Mouse (Mus musculus): Measurements from ENCODE around the gene Nphp3.

DNA sequence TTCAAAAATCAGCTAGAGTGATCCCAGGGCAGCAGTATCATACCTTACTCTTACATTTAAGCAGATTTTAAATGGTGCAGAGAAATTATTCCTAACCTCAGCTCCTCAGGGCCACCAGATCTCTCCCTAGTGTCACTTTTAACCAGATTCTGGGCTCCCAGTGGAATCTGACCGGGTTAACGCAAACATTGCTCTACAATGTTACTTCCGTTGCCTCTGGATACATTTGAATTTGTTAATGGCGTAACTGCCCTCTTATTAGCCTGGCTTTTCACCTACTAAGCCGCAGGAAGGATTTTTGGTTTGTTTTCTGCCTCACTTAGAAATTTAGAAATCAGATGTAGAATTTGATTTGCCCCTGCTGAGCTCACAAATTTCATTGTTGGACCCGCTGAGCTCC, 32.4 kb downstream of the Nphp3 start:
- no peak for TF ChIP-seq CTCF (IDR thresholded peaks at IDR 0.05; ENCODE audit: low read depth, low read length)
- no peak for TF ChIP-seq POLR2A (IDR thresholded peaks at IDR 0.05; ENCODE audit: extremely low read depth, insufficient read depth, low read length)
